Mouse (Mus musculus): ENCODE results near the gene Vkorc1.

Vkorc1 gene

DNA sequence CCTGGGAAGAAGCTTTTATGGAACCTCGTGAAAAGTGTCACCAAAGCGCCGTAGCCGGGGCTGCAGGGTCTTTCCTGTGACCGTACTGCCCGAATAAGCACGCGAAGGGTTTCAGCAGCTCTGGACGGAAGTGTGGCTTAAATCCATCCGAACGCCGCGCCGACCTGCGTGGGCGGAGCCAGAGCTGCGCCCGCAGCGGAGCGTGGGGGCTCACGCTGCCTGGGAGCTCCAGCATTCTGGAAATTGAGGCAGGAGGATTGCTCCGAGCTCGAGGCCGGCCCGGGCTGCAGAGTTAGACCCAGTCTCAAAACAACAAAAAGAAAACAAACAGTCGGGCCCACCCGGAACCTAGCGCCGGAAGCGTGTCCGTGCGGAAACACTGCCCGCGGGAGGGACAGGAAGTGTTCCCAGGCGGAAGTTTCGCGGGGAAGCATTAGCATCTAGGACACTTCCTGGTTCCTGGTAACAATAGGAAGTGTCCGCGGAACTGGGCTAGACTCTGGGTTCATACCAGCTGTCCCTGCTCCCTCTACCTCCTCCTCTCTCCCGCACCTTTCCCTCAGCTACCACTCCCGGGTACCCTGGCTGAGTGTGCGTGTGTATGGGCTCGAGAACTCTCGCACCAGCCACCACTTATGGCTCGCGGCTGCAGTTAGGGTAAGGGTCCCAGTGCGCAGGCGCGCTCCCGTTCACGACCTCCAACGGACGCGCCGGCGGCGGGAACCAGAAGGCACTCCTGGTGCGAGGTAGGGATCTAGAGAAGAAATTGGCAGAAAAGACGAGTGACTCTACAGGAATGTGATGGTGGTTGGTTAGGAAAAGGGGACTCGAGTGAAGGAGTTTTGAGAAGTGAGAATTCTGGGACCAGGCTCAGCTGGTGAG lies 18.7 kb downstream of the Vkorc1 start, which contains the start of gene Zfp668:
Gene Zfp668, minus strand, starts transcription at position 362 of the 882 bp plus-strand sequence.
- intact Hi-C loops (cut with DNase I), result loop anchor here (5.0 kb wide), 1 partner anchor 34 kb away; no protein-coding TSS in a partner anchor

DNA sequence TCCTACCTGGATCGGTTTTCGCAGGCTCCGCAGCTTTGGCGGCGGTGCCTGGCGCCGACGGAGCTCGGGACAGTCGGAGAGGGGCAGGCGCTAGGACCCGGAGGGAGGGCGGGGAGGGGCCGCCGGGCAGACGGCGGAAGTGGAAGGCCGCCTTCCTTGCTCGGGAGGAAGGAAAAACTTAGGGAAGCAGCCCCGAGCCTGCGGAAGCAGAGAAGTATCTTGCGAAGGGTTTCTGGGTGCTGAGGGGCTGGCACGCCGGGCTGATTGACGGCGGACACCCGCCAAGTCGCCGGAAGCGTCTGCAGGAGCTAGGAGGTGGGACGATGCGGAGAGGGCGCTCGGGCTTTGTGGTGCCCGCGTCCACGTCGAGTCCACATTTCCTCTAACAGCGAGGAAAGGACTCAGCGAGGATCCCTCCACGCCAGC lies 19.4 kb downstream of the Vkorc1 start, which contains the start of gene Zfp646:
Gene Zfp646, plus strand, starts transcription at position 181 of the 426 bp plus-strand sequence.
- intact Hi-C loops (cut with DNase I), result loop anchor here (5.0 kb wide), 1 partner anchor 34 kb away; no protein-coding TSS in a partner anchor

DNA sequence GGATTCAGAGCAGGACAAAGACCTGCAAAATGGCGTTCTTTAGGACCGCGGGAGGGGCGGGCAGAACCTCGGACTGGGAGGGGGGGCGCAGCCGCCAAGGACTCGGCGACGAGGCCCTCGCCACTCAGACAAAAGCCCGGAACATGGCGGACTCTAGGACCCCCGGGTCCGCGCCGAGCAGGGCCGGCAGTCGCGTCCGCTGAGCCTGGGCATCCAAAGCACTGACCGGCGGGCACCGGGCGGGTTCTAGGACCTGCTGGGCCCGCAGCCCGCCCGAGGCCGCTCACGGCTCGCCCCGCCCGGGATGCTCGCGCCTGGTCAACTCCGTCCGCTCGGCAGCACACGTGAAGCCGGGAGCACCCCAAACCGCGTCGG lies 19.8 kb downstream of the Vkorc1 start:
- intact Hi-C loops (cut with DNase I), result loop anchor here (5.0 kb wide), 1 partner anchor 33 kb away; no protein-coding TSS in a partner anchor

DNA sequence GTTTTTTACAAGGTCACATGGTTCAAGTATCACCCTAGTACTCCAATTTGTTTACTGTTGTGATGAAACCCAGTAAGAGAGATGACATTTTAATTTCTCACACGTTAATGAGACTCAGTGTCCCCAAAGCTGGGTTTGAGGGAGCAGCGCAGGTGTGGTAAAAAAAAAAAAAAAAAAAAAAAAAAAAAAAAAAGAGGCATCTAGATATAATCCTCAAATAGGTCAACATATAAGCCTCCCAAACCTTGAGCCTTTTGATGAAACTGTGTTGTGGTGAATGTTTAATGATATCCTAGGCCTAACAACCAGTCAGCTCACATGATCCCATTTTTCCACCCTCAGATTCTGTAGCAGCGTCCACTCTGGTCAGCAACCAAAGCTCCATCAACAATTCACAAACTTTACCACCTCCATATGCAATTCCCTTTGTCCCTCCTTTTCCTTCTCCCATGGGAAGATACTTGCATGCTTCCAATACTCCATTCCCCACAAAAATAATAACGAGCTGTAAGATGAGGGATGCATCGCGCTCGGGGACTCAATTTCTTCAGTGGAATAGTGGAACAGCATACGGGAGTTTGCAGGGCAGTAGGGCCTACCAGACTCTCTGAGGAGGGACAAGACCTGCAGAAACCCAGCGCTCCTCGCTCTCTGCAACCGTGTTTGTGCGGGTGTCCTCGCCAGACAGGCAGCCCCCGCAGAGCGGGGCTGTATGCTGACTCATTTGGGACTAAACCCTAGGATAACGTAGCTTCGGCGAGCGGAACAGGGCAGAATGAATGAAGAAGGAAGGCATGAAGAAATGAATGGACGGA lies 20.4 kb downstream of the Vkorc1 start:
- intact Hi-C loops (cut with DNase I), result loop anchor here (5.0 kb wide), 1 partner anchor 33 kb away; no protein-coding TSS in a partner anchor

DNA sequence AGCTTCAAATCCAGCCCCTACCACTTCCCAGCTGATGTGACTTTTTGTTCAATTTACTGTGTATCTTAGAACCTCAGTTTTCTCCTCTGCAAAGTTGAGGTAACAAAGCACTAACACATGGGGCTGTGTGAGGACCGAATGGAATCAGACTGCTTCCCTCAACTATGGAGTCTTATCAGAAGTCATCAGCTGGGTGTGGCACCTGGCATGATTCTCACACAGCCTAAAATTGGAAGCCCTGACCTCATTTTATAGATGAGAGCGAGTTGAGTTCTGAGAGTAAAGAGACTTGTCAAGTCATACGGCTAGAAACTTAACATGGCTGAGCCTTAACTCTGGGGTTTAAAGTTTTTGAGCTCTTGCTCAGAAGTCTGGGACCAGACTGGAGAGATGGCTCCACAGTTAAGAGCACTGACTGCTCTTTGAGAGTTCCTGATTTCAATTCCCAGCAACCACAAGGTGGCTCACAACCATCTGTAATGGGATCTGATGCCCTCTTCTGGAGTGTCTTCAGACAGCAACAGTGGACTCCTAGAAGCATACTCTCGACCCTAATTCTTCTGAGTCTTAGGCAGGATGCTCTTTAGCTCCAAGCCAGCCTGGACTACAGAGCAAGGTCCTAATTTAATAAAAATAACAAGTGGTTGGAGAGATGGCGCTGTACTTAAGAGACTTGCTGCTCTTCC lies 25.1 kb downstream of the Vkorc1 start:
- intact Hi-C loops (cut with DNase I), result no loop called here

DNA sequence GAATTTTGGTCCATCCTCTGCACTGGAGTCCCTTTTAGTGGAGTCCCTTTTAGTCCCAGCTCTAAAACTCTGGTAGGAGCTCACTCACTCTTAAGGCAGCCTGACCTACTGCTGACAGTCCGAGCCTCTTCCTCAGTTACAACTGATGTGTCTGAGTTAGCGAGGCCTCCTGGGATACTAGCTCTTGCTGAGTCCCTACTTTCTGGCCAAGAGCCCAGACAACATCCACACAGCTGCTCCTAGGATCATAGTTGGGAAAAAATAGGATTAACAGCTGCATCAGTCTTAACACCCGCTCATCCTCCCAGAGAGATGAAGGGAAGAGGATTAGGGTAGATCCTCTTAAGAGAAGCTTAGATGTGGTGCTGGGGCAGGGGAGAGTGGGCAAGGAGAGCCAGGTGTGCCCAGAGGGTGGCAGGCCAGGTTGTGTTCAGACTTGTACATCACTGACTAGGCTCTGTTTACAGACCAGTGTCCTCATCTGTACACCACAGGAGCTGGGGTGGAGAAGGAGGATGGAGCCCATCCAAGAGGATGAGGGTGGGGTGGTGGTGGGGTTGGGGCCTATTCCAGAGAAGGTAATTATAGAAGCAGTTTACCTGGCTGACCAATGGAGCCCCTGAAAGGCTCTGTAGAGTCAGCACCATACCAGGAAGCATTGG lies 26.1 kb downstream of the Vkorc1 start:
- intact Hi-C loops (cut with DNase I), result no loop called here

DNA sequence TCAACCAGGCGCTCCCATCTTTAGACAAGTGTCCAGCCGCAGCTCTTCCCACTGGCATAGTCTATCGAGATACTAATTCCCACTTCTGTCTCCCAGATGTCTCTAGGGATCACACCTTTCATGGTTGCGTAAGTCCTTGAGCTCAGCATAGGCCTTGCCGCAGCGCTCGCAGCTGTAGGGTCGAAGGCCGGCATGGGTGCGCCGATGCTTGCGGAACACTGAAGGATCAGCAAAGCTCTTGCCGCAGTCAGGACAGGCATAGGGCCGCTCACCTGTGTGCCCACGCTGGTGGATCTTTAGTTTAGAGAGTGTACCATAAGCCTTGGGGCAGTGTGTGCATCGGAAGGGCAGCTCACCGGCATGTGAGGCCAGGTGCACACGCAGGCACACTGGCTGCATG lies 27.8 kb downstream of the Vkorc1 start:
- intact Hi-C loops (cut with DNase I), result no loop called here

DNA sequence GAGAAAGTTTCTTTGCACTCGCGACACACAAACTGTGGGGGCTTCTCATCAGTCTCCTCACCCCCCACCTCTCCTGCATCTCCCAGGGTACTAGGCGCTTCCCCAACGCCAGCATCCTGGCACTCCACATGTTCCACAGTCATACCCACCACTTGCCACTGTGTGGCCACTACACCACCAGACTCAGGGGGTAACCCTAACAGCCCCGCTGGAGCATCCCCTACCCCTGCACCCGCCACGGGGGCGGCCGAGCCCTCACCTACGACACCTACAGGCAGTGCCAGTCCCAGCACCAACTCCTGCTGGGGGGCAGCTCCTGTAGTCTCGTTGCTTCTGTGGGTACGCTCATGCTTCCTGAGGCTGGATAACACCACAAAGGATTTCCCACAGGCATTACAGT lies 29.0 kb downstream of the Vkorc1 start:
- intact Hi-C loops (cut with DNase I), result no loop called here

DNA sequence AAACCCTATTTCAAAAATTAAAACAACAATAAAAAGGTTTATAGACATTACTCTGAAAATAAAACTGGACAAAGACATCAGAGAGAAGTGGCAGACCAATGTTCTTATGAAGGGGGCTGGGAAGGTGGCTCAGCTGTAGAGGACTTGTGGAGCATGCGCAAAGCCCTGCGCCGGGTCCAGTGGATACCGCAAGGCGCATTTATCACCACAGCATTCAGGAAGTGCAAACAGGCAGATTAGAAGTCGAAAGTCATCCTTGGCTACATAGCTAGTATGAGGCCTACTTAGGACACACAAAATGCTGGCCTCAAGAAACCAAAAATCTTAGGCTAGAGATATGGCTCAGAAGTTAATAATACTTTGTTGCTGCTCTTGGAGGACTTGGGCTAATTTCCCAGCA lies 37.2 kb downstream of the Vkorc1 start:
- intact Hi-C loops (cut with DNase I), result no loop called here

DNA sequence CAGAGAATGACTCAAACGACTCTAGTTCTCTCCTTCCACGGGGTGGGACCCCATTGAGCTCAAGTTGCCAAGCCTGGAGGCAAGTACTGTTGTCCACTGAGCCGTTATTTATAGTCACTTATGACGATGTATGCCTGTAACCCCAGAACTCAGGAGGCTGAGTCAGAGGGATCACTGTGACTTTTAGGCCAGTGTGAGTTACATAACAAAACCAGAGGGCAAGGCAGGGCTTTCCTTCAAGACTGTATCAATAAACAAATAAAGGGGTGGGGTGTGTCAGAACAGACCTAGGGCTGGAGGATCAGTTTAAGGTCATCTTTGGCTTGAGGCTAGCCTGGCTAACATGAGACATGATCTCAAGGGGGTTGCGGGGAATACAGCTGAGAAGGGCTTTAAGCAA lies 44.5 kb downstream of the Vkorc1 start:
- intact Hi-C loops (cut with DNase I), result no loop called here

DNA sequence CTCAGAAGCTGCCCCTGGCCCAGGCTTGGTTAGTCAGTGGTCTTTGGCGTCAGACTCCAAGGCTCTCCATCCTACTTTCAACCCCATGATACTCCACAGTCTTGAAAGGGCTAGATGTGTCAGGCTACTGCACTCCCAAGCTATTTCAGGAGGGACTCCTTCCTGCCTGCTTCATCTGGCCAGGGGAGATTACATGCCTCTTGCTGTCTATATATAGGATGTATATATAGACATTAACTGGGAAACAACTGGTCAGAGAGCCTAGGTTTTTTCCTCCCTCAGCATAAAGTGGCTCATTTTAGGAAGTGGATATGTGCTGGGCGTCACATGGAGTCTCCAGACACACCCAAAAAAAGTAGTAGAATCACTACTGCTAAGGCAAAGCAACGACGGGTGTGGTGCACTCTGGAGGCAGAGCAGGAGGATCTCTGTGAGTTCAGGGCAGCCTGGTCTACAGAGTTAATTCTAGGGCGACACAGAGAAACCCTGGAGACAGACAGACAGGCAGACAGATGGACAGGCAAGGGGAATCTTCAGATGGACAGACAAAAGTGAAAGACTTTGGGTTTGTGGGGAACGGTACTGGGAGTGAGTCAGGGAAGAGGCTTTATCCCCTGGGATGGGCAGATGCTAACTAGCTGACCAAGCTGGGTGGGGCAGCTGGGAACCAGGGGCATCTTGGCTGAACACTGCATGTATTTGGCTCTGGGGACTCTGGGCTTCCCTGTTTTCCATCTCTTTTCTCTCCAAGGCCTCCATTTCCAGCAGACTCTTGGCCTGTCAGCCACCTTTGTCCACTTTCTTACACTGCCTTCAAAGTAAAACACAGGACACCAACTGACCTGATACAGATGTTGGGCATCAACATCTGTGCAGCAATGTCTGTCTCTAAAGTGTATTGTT lies 45.2 kb downstream of the Vkorc1 start:
- intact Hi-C loops (cut with DNase I), result no loop called here

Measured in adrenal gland (tissue).